Mouse (Mus musculus) ES-Bruce4 (cell line): ENCODE data around the gene Slc1a7. TPM values are rescaled to one million over a fixed set of nuclear protein-coding genes. Genes with fewer than 3 reads are reported as not detected.

ENCODE experiments used
- H3K27ac ChIP-seq: 2 replicates; pipeline ENCODE4 v1.5.1; 2012; ENCODE audit warnings: low read length, inconsistent platforms; ENCODE audit not compliant: insufficient read depth
- H3K27me3 ChIP-seq: 2 replicates; pipeline ENCODE4 v1.6.1; 2012; ENCODE audit warnings: mild to moderate bottlenecking, low read length, inconsistent platforms; ENCODE audit not compliant: control insufficient read depth, poor library complexity, insufficient read depth, severe bottlenecking
- H3K36me3 ChIP-seq: 2 replicates; pipeline ENCODE4 v1.6.1; 2012; ENCODE audit warnings: inconsistent platforms, mild to moderate bottlenecking, low read length, moderate library complexity; ENCODE audit not compliant: control insufficient read depth, poor library complexity, insufficient read depth, severe bottlenecking
- H3K4me1 ChIP-seq: one replicate; pipeline ENCODE4 v1.8.1; 2011; ENCODE audit warnings: low read length; ENCODE audit not compliant: control insufficient read depth, insufficient read depth
- H3K4me3 ChIP-seq: 2 replicates; pipeline ENCODE4 v1.5.1; 2011; ENCODE audit warnings: low read depth, mild to moderate bottlenecking, low read length
- H3K9ac ChIP-seq: 2 replicates; pipeline ENCODE4 v1.6.1; 2012; ENCODE audit warnings: low read depth, mild to moderate bottlenecking, inconsistent platforms; ENCODE audit not compliant: poor library complexity, severe bottlenecking
- H3K9me3 ChIP-seq: replicated peaks from 2 replicates; pipeline ENCODE4 v1.6.1; 2012; ENCODE audit warnings: mild to moderate bottlenecking, low read length, inconsistent platforms; ENCODE audit not compliant: control insufficient read depth, poor library complexity, insufficient read depth, severe bottlenecking
- CTCF ChIP-seq: IDR thresholded peaks from one replicate; pipeline ENCODE4 v1.8.1; 2011; ENCODE audit warnings: low read depth, low read length
- EP300 ChIP-seq: IDR thresholded peaks from 2 replicates; pipeline ENCODE4 v1.6.1; 2011; ENCODE audit warnings: low read depth, low read length; ENCODE audit not compliant: insufficient read depth
- POLR2A ChIP-seq: IDR thresholded peaks from one replicate; pipeline ENCODE4 v1.8.1; 2011; ENCODE audit warnings: low read length; ENCODE audit not compliant: insufficient read depth
- polyA plus RNA-seq: library from polyadenylated mRNA; stranded (reverse); fragments of >200 nt; gene quantifications from 2 replicates; pipeline ENCODE4 v1.2.4, GENCODE M21; 2011; ENCODE audit warnings: low read depth; ENCODE audit not compliant: missing spikeins, insufficient read depth, insufficient read length

Gene Slc1a7
- polyA plus RNA-seq, 1 experiment, result 0.19 TPM

DNA sequence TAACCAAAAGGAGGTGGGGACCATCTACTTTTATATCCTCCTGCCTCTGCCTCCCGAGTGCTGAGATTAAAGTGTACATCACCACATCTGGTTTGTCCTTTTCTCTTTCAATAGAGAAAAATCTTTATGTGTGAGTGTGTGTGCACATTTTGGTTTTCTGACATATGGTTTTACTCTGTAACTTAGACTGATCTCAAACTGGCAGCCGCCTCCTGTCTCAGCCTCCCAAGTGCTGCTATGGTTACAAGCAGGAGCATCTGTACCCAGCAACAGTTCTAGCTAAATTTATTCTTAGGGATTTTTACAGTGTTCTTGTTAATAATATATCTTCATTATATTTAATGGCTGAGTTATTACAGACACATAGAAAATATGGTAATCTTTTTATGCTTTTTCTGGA lies 89.1 kb downstream of the Slc1a7 start:
- peaks cover 7% of the 10 kb centered on the region for H3K36me3 ChIP-seq
- 0 out of 2 replicates have a peak, but pooled peaks cover under 1% of the 10 kb centered on the region for H3K9me3 ChIP-seq
- no peaks in the 10 kb centered on the region for H3K4me1 ChIP-seq
- TF ChIP-seq CTCF (no peak), POLR2A (no peak), EP300 (no peak)
- H3K9ac ChIP-seq, result no peak overlapping the region
- H3K27me3 ChIP-seq, result no peaks in the 10 kb centered on the region
- H3K4me3 ChIP-seq, result no peak overlapping the region
- no peak overlapping the region for H3K27ac ChIP-seq

DNA sequence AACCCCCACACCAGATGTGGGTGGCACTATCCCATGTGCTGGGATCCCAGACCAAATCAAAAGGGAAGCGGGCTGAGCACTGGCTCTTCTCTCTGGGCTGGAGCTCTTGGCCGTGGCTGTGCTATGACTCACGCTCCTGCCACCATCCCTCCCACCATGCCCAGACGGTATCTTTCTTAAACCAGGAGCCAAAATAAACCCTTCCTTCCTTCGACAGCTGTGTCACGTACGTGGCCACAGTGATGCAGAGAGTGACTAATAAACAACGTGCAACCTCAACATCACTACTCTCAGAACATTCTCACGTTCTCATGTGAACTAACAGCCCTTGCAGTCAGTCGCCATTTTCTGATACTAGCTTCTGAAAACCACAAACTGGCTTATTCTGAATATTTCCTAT lies 90.0 kb downstream of the Slc1a7 start:
- Histone ChIP-seq H3K36me3 (peaks cover 9% of the 10 kb centered on the region), H3K4me1 (no peaks in the 10 kb centered on the region), H3K9me3 (0 out of 2 replicates have a peak, but pooled peaks cover 5% of the 10 kb centered on the region), H3K4me3 (no peak overlapping the region), H3K27ac (no peak overlapping the region), H3K27me3 (no peaks in the 10 kb centered on the region), H3K9ac (no peak overlapping the region)
- TF ChIP-seq POLR2A (no peak), EP300 (no peak), CTCF (no peak)

DNA sequence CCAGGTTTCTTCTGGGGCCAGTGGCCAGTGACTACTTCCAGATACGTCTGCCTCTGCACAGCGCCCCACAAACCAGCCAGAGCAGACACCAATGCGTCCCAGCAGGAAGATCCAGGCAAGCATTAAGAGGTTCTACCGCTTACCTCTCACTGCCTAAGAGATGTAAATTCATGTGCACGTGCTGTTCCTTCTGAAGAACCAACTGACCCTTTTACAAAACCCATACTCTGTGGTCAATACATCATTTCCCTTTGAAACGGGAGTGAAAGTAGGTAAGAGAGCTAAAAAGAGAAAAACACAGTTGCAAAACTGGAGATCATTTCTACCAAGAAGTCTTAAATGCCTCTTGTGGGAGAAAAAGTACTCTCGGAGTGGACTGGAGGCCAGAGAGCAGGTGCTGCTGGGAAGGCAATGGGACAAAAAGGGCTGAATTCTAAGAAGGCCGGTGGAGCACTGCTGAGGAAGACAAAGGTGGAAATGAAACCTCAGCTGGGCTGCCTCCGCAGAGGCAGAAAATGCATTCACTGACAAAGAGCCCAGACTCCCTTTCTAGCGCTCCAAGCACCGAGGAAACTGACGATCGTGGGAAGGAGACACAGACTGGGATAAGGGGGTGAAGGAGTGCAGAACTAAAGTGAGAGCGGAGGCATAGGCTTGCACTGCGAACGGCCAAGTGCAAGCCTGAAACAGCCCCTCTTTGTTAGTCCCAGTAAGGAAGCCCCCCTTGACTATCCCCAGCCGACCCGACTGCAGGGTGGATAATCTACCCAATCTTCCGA lies 91.7 kb downstream of the Slc1a7 start:
- TF ChIP-seq POLR2A, result no peak
- no peak for TF ChIP-seq EP300
- no peak for TF ChIP-seq CTCF
- Histone ChIP-seq H3K36me3 (peaks cover 12% of the 10 kb centered on the region), H3K9ac (no peak overlapping the region), H3K4me1 (no peaks in the 10 kb centered on the region), H3K27me3 (no peaks in the 10 kb centered on the region), H3K4me3 (no peak overlapping the region), H3K9me3 (0 out of 2 replicates have a peak, but pooled peaks cover 10% of the 10 kb centered on the region), H3K27ac (no peak overlapping the region)

DNA sequence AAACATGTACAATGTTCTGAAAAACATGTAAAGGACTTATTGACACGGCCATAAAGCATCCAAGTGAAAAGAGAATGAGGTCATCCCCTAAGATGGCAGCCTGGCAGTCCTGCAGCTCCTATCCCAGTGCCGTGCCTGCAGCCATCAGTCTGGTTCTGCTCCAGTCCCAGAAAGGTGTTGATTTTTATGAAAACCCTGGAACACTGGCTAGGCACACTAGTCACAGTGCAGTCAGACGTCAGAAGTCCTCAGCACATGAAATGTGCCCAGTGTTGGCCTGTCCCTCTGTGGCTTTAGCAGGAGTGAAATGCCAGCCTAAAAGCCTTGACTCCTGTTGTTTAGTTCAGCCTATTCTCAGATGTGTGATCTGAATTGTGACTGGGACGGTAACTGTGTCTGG lies 92.6 kb downstream of the Slc1a7 start:
- Histone ChIP-seq H3K9me3 (peaks cover 10% of the 10 kb centered on the region; the same call in 1 of the 2 replicates), H3K9ac (no peak overlapping the region), H3K36me3 (peaks cover 9% of the 10 kb centered on the region), H3K27ac (no peak overlapping the region), H3K27me3 (no peaks in the 10 kb centered on the region), H3K4me1 (no peaks in the 10 kb centered on the region), H3K4me3 (no peak overlapping the region)
- no peak for TF ChIP-seq EP300
- TF ChIP-seq CTCF, result no peak
- no peak for TF ChIP-seq POLR2A

DNA sequence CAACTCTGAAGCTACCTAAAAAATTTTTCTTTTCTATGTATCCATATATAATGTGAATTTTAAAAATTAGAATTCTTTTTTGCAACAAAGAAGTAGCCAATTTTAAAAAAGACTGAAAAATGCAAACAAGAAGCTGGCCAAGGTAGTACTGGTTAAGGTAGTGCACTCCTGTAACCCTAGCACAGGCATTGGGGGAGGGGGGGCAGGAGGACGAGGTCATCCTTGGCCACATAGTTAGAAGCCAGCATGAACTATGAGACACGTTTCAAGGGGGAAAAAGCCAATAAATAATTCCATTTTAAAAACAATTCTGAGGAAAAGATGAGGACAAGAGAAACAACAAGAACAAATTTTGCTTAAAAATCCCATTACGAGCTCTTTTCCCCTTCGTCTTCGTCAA lies 94.4 kb downstream of the Slc1a7 start:
- H3K4me1 ChIP-seq, result no peaks in the 10 kb centered on the region

More for the DNA sequence above, 94.4 kb downstream of the Slc1a7 start:
- H3K4me3 ChIP-seq, result no peak overlapping the region
- no peak overlapping the region for H3K27ac ChIP-seq
- no peak overlapping the region for H3K9ac ChIP-seq
- H3K9me3 ChIP-seq, result peaks cover 10% of the 10 kb centered on the region; the same call in 1 of the 2 replicates
- H3K27me3 ChIP-seq, result no peaks in the 10 kb centered on the region
- peaks cover 14% of the 10 kb centered on the region for H3K36me3 ChIP-seq
- no peak for TF ChIP-seq POLR2A
- TF ChIP-seq EP300, result no peak
- no peak for TF ChIP-seq CTCF

Other genes with a start within 250 kb of the Slc1a7 start
- 24.1 and 26.8 TPM in 2 replicates for gene Lrp8, start 166.1 kb upstream of the Slc1a7 start, polyA plus RNA-seq
- 186 and 205 TPM in 2 replicates for gene Magoh, start 88.6 kb upstream of the Slc1a7 start, polyA plus RNA-seq
- gene 0610037L13Rik, start 78.5 kb upstream of the Slc1a7 start, polyA plus RNA-seq, result 71.3 and 71.8 TPM in 2 replicates
- 35.9 and 41.5 TPM in 2 replicates for gene Cpt2, start 44.7 kb upstream of the Slc1a7 start, polyA plus RNA-seq
- gene Podn, start 128.1 kb downstream of the Slc1a7 start, polyA plus RNA-seq, result 3.3 and 4.4 TPM in 2 replicates
- 54.4 and 62.8 TPM in 2 replicates for gene Scp2, start 176.7 kb downstream of the Slc1a7 start, polyA plus RNA-seq
- gene Echdc2, start 197.1 kb downstream of the Slc1a7 start, polyA plus RNA-seq, result 51.1 and 52.8 TPM in 2 replicates
- gene Zyg11a, start 249.7 kb downstream of the Slc1a7 start, polyA plus RNA-seq, result 22.3 and 23.2 TPM in 2 replicates